ENCODE assay signal across 31 mouse cellular contexts in the genomic region with DNA sequence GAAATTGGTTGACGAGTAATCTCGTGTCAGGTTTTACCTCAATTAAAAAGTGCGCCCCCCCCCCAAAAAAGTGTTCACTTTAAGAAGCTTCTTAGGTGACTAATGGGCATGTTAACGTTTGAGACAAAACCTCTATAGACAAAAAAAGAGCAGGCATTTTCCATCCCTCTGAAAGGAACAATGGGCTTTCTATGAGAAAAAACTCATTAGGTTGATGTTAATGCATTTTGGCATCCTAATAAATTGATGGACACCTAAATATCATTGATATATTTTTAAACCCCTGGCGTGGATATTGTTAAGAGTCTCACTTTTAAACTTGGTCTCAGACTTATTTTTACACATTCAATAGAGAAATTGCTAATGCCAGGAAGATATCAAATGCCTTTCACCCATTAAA.
"Had no signal": no experiment of that assay in that cellular context is flagged by ENCODE, and none has a peak within 500 bp of the region (broad histone marks: within the 10 kb centered on the region; RNA-seq: fewer than 3 reads in every experiment).

No protein-coding gene starts in this region.

- H3K4me3 ChIP-seq: limb, embryonic 10.5 days; limb, embryonic 12.5 days; limb, embryonic 13.5 days; limb, embryonic 15.5 days; liver, embryonic 12.5 days; liver, embryonic 13.5 days; liver, embryonic 15.5 days; lung, embryonic 15.5 days; megakaryocyte, embryonic 14.5 days; midbrain, embryonic 10.5 days; midbrain, embryonic 12.5 days; midbrain, embryonic 13.5 days; midbrain, embryonic 15.5 days; myocyte had no signal

- ATAC-seq: liver, embryonic 12.5 days; liver, postnatal 0 days; lung, postnatal 0 days; midbrain, embryonic 13.5 days; midbrain, embryonic 15.5 days; midbrain, embryonic 16.5 days had no signal

- H3K9me3 ChIP-seq: limb, embryonic 10.5 days; limb, embryonic 13.5 days; limb, embryonic 15.5 days; liver, embryonic 12.5 days; liver, embryonic 13.5 days; liver, embryonic 15.5 days; lung, embryonic 15.5 days; midbrain, embryonic 10.5 days; midbrain, embryonic 12.5 days; midbrain, embryonic 15.5 days had no signal

- H3K27ac ChIP-seq: limb, embryonic 10.5 days; limb, embryonic 12.5 days; limb, embryonic 13.5 days; limb, embryonic 15.5 days; liver, embryonic 12.5 days; liver, embryonic 13.5 days; liver, embryonic 14.5 days; liver, embryonic 15.5 days; lung, embryonic 15.5 days; macrophage; midbrain, embryonic 10.5 days; midbrain, embryonic 12.5 days; midbrain, embryonic 13.5 days; midbrain, embryonic 15.5 days had no signal

- H3K4me1 ChIP-seq: limb, embryonic 10.5 days; limb, embryonic 12.5 days; limb, embryonic 13.5 days; limb, embryonic 15.5 days; liver, embryonic 12.5 days; liver, embryonic 13.5 days; liver, embryonic 15.5 days; lung, embryonic 15.5 days; megakaryocyte, embryonic 14.5 days; midbrain, embryonic 10.5 days; midbrain, embryonic 12.5 days; midbrain, embryonic 13.5 days; midbrain, embryonic 15.5 days had no signal

- H3K4me2 ChIP-seq: limb, embryonic 12.5 days; limb, embryonic 13.5 days; limb, embryonic 15.5 days; liver, embryonic 11.5 days; liver, embryonic 12.5 days; liver, embryonic 13.5 days; liver, embryonic 15.5 days; lung, embryonic 14.5 days; lung, embryonic 15.5 days; midbrain, embryonic 11.5 days; midbrain, embryonic 12.5 days; midbrain, embryonic 13.5 days; midbrain, embryonic 15.5 days had no signal

- H3K36me3 ChIP-seq: limb, embryonic 10.5 days; limb, embryonic 12.5 days; limb, embryonic 13.5 days; limb, embryonic 15.5 days; liver, embryonic 12.5 days; liver, embryonic 13.5 days; liver, embryonic 15.5 days; lung, embryonic 15.5 days; midbrain, embryonic 10.5 days; midbrain, embryonic 12.5 days; midbrain, embryonic 13.5 days; midbrain, embryonic 15.5 days had no signal

- H3K27me3 ChIP-seq: limb, embryonic 12.5 days; limb, embryonic 13.5 days; limb, embryonic 15.5 days; liver, embryonic 12.5 days; liver, embryonic 13.5 days; liver, embryonic 15.5 days; lung, embryonic 15.5 days; megakaryocyte, embryonic 14.5 days; midbrain, embryonic 12.5 days; midbrain, embryonic 13.5 days; midbrain, embryonic 15.5 days had no signal

- DNase-seq: left cerebral cortex, postnatal 4 days; liver; liver, embryonic 13.5 days; liver, postnatal 0 days; lung, adult 18-20 months; lung, adult 2 months; lung, embryonic 14.5 days; lung, postnatal 10 days; lung, postnatal 14 days; lung, postnatal 36 days; lung, postnatal 4 days; midbrain, embryonic 14.5 days had no signal

- H3K9ac ChIP-seq: limb, embryonic 12.5 days; limb, embryonic 13.5 days; limb, embryonic 15.5 days; liver, embryonic 12.5 days; liver, embryonic 13.5 days; liver, embryonic 14.5 days; liver, embryonic 15.5 days; liver, postnatal 0 days; lung, embryonic 14.5 days; lung, embryonic 15.5 days; midbrain, embryonic 12.5 days; midbrain, embryonic 13.5 days; midbrain, embryonic 15.5 days had no signal
